Mouse (Mus musculus): ENCODE results near the gene Dffb. TPM values are rescaled to one million over a fixed set of nuclear protein-coding genes. Genes with fewer than 3 reads are reported as not detected.

Dffb gene
- polyA plus RNA-seq, 1 experiment from 2014 or later = 5.8 TPM

DNA sequence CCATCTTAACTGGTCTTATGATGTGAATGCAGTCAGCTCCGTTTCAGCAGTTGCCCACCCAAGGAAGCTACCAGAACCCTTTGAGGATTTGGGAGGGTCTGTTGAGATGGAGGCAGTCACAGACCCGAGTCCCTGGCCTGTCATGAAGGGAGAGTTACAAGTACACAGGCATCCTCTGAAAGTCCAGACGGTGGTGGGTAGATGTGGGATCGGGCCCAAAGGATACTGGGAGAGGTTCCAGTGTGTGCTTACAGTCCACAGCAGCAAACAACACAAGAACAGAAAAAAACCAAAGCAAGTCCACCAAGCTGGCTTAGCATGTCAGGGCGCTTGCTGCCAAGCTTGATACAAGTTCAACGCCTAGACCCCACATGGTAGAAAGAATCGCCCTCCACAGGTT is 12.3 kb downstream of the Dffb start:
- H3K4me3 ChIP-seq (ENCODE audit: low read depth, low read length) = no peak overlapping the region
- no peak overlapping the region for H3K9ac ChIP-seq (ENCODE audit: low read length)
- DNase-seq (ENCODE audit: low spot score) (no peak), ATAC-seq (ENCODE audit: low FRiP score, low TSS enrichment) (no peak)
- peaks cover 17% of the 10 kb centered on the region for H3K36me3 ChIP-seq (ENCODE audit: control insufficient read depth, insufficient read depth, low read length)
- no peaks in the 10 kb centered on the region for H3K27me3 ChIP-seq (ENCODE audit: control insufficient read depth, insufficient read depth, low read length)
- H3K27ac ChIP-seq (replicated peaks) = no peak overlapping the region
- TF ChIP-seq EP300 (optimal IDR thresholded peaks at IDR 0.05) (no peak), CTCF (IDR thresholded peaks at IDR 0.05; ENCODE audit: low read depth) (no peak)
- H3K4me2 ChIP-seq (replicated peaks; ENCODE audit: low read depth) = no peak overlapping the region
- no peaks in the 10 kb centered on the region for H3K4me1 ChIP-seq (replicated peaks; ENCODE audit: control insufficient read depth, insufficient read depth)
- 84% methylated on average over 7 of the region's 7 CpGs for WGBS
- H3K9me3 ChIP-seq (ENCODE audit: control insufficient read depth, low read length) = no peaks in the 10 kb centered on the region

DNA sequence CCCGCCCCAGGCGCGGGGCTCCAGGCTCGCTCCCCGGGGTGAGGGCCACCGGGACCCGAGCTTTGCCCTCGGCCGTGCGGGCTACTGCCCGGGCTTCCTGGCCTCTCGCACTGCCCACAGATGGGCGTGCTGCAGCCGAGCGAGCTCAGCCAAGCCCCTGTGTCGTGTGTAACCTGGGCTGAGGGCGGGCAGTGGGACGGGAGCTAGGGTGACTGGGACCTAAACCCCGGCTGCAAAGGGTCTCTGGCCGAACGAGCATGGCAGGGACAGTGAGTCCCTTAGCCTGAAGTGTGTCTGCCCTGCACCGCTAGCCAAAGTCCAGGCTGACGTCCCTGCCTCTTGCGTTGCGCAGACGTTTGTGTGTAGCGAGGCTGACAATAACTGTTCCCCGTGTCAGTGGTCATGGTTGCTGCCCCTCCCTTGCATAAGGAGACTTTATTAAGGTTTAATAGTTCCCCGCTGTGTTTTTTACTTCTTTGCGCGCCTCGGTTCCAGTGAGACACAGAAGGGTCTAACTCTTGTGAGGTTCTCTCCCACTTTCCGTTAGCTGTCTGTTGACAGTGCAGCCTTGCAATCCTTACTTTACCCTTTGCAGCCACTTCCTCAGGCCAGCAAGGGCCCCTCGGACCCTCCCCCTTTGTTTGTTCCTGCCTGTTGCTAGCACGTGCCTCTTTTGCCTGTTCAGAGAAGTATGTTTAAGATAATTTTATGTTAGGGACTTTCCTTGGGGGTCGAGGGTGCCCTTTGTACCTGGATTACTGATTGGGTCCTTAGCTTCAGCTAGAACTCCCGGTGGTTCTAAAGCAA is 17.3 kb downstream of the Dffb start:
- Histone ChIP-seq H3K4me3 (ENCODE audit: low read depth, low read length) (peak overlapping the region; percentile 66), H3K9ac (ENCODE audit: low read length) (peak overlapping the region; percentile 83), H3K4me1 (replicated peaks; ENCODE audit: control insufficient read depth, insufficient read depth) (no peaks in the 10 kb centered on the region), H3K27me3 (ENCODE audit: control insufficient read depth, insufficient read depth, low read length) (no peaks in the 10 kb centered on the region), H3K9me3 (ENCODE audit: control insufficient read depth, low read length) (no peaks in the 10 kb centered on the region), H3K36me3 (ENCODE audit: control insufficient read depth, insufficient read depth, low read length) (peaks cover 9% of the 10 kb centered on the region; the same call in 1 of the 2 replicates), H3K4me2 (replicated peaks; ENCODE audit: low read depth) (peak overlapping the region; percentile 86), H3K27ac (replicated peaks) (peak overlapping the region; percentile 88)
- WGBS = under 1% methylated on average over 32 of the region's 37 CpGs
- ATAC-seq (ENCODE audit: low FRiP score, low TSS enrichment) (peak; percentile 74), DNase-seq (ENCODE audit: low spot score) (peak; percentile 26)
- TF ChIP-seq EP300 (optimal IDR thresholded peaks at IDR 0.05) (no peak), CTCF (IDR thresholded peaks at IDR 0.05; ENCODE audit: low read depth) (no peak)

DNA sequence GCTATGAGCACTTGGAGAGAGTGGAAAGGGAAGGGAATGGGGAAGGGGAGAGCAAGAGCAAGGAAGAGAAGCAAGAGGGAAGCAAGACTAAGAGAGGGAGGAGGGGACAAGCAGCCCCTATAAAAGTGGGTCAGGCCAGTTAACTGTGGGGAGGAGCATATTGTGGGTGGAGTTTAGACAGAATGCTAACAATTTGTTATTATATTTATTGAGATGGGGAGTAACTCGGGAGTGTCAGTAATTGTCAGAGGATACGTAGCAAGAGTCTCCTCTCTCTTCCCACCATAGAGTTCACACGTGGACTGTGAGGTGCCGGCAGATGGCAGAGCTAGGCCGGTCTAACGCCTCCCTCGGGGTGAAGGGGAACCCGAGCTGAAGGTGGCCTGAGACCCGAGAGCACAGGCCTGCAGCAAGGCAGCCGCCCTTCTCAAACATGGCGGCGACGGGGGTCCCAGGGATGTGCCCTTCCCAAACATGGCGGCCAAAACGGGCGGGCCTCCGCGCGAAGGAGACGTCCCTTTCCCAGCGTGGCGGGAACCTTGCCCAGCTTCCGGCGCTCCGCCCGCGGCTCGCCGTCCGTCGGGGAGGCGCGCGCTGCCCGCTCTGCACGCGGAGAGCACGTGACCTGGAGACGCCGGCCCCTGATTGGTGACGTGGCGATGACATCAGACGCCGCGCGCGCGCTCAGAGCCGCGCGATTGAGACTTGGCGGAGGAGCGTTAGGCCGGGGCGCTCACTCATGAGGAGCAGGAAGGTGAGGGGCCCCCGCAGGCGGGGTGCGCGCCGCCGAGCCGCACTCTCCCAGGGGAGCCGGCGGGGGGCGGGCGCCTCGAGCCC is 18.1 kb downstream of the Dffb start, which contains the start of gene A430005L14Rik:
TSS of gene A430005L14Rik (plus strand) at position 669 of the 837 bp plus-strand sequence.
- Histone ChIP-seq H3K4me1 (replicated peaks; ENCODE audit: control insufficient read depth, insufficient read depth) (no peaks in the 10 kb centered on the region), H3K27me3 (ENCODE audit: control insufficient read depth, insufficient read depth, low read length) (no peaks in the 10 kb centered on the region), H3K4me3 (ENCODE audit: low read depth, low read length) (peak within 1 kb of the TSS; percentile 66), H3K4me2 (replicated peaks; ENCODE audit: low read depth) (peak within 1 kb of the TSS; percentile 86), H3K9me3 (ENCODE audit: control insufficient read depth, low read length) (no peaks in the 10 kb centered on the region), H3K27ac (replicated peaks) (peak within 1 kb of the TSS; percentile 88), H3K9ac (ENCODE audit: low read length) (peak within 1 kb of the TSS; percentile 83), H3K36me3 (ENCODE audit: control insufficient read depth, insufficient read depth, low read length) (peaks cover 6% of the 10 kb centered on the region; the same call in 1 of the 2 replicates)
- TF ChIP-seq CTCF (IDR thresholded peaks at IDR 0.05; ENCODE audit: low read depth) (peak; percentile 51), EP300 (optimal IDR thresholded peaks at IDR 0.05) (no peak)
- ATAC-seq (ENCODE audit: low FRiP score, low TSS enrichment) (peak; percentile 93), DNase-seq (ENCODE audit: low spot score) (peak; percentile 97)
- 2% methylated on average over 53 of the region's 67 CpGs for WGBS

DNA sequence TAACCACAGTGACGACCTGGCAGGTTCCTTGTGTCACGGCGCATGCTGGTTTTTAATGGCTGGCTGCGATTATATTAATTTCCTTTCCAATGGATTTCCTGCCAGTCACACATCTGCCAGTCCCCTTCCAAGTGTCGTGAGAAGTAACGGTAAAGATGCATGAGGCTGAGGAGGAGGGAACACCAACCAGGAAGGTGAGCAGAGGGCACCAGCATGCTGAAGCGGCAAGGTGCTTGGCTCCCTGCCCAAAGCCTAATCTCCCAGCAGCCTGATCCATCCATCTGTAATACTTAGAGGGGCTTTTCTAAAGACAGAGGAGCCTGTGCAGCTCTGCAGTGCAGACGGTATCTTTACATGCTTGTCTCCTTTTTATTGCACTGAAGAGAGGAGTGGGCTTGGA is 19.3 kb downstream of the Dffb start:
- no peaks in the 10 kb centered on the region for H3K9me3 ChIP-seq (ENCODE audit: control insufficient read depth, low read length)
- TF ChIP-seq CTCF (IDR thresholded peaks at IDR 0.05; ENCODE audit: low read depth) (no peak), EP300 (optimal IDR thresholded peaks at IDR 0.05) (no peak)
- no peaks in the 10 kb centered on the region for H3K4me1 ChIP-seq (replicated peaks; ENCODE audit: control insufficient read depth, insufficient read depth)
- no peak overlapping the region for H3K9ac ChIP-seq (ENCODE audit: low read length)
- no peaks in the 10 kb centered on the region for H3K27me3 ChIP-seq (ENCODE audit: control insufficient read depth, insufficient read depth, low read length)
- H3K4me2 ChIP-seq (replicated peaks; ENCODE audit: low read depth) = no peak overlapping the region
- 61% methylated on average over 8 of the region's 8 CpGs for whole genome bisulfite sequencing
- DNase-seq (ENCODE audit: low spot score) (no peak), ATAC-seq (ENCODE audit: low FRiP score, low TSS enrichment) (no peak)
- H3K4me3 ChIP-seq (ENCODE audit: low read depth, low read length) = no peak overlapping the region
- H3K27ac ChIP-seq (replicated peaks) = no peak overlapping the region
- H3K36me3 ChIP-seq (ENCODE audit: control insufficient read depth, insufficient read depth, low read length) = peaks cover 6% of the 10 kb centered on the region; the same call in 1 of the 2 replicates

DNA sequence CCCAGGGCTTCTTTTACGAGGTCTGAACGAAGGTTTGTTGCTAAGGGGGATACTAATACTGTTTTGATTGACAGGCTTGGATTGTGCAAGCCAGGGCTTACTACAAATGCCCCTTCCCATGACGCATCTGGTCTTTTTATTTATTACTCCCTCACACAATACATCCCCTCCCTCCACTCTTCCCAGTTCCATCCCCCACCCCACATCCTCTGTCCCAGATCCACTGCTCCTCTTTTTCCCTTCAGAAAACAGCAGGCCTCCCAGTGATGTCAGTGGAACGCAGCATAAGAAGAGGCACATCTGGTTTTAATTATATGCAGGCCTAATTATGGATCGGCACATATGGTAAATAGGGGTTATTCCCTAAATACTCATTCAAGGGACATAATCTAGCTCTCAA is 23.2 kb downstream of the Dffb start:
- WGBS = 54% methylated on average over 5 of the region's 5 CpGs
- Histone ChIP-seq H3K27ac (replicated peaks) (no peak overlapping the region), H3K4me1 (replicated peaks; ENCODE audit: control insufficient read depth, insufficient read depth) (no peaks in the 10 kb centered on the region), H3K9me3 (ENCODE audit: control insufficient read depth, low read length) (no peaks in the 10 kb centered on the region), H3K9ac (ENCODE audit: low read length) (no peak overlapping the region), H3K27me3 (ENCODE audit: control insufficient read depth, insufficient read depth, low read length) (no peaks in the 10 kb centered on the region), H3K4me2 (replicated peaks; ENCODE audit: low read depth) (no peak overlapping the region), H3K4me3 (ENCODE audit: low read depth, low read length) (no peak overlapping the region), H3K36me3 (ENCODE audit: control insufficient read depth, insufficient read depth, low read length) (no peaks in the 10 kb centered on the region)
- no peak for ATAC-seq (ENCODE audit: low FRiP score, low TSS enrichment)
- no peak for TF ChIP-seq EP300 (optimal IDR thresholded peaks at IDR 0.05)
- no peak for TF ChIP-seq CTCF (IDR thresholded peaks at IDR 0.05; ENCODE audit: low read depth)
- DNase-seq (ENCODE audit: low spot score) = no peak

All from stomach, postnatal 0 days (tissue).